Mouse (Mus musculus): ENCODE measurements at regions not wholly inside any gene's neighbourhood (a gene's known extent, or its start where the extent isn't known, plus 50 kb on each side); places are given as distances from the start of the nearest gene placed in this dataset.

DNA sequence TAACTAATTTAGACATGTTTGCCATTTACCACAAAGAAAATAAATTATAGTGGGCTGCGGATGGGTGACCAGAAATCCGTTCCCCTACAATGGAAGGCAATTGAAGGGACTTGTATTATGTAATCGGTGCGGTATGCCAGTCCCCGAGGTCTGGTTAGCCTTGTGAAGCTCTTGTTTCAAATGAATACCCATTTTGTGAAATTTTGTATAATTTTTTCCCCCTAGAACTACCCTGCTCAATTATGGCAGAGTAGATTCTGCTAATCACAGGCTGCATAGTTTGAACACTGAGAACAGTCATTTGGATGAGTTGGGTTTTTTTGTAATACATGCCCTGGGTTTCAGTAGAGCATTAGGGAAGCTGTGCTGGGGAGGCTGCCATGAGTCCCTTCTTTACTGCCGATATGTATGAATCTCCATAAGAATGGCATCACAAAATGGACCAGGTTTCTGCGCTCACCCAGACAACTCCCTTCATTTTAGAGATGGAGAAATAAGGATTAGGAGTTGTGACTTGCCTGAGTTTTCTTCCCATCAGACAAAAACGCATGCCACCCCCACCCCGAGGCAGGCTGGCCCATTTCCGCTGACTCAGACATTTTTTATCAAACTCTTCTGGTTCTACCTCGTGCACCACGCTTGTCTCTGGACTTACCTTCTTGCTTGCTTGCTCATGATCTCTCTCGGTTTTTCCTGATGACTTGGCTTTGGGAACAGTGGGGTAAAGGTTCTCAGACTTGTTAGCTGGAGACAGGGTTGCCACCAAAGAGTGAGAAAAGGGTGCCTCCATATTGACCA, 155.7 kb downstream of the Cd24a start:
- no peak overlapping the region for H3K9ac ChIP-seq (replicated peaks)
- H3K36me3 ChIP-seq (replicated peaks; ENCODE audit: insufficient read depth, low read length) = no peaks in the 10 kb centered on the region
- no peak overlapping the region for H3K4me2 ChIP-seq (ENCODE audit: low read depth, low read length)
- 0 out of 2 replicates have a peak, but pooled peaks cover 6% of the 10 kb centered on the region for H3K4me1 ChIP-seq (ENCODE audit: insufficient read depth)
- 0 out of 2 replicates have a peak, but pooled peaks cover 3% of the 10 kb centered on the region for H3K9me3 ChIP-seq (ENCODE audit: low read length)
- no peak for TF ChIP-seq CTCF (IDR thresholded peaks at IDR 0.05; ENCODE audit: low read depth)
- no peak for TF ChIP-seq EP300 (IDR thresholded peaks at IDR 0.05; ENCODE audit: low read depth)
- WGBS (ENCODE audit: insufficient replicate concordance) = 77% methylated on average over 13 of the region's 13 CpGs
- no peaks in the 10 kb centered on the region for H3K27me3 ChIP-seq (ENCODE audit: insufficient read depth, low read length)
- H3K4me3 ChIP-seq (ENCODE audit: low read depth, low read length) = no peak overlapping the region
- ATAC-seq (no peak), DNase-seq (no peak)
- no peak overlapping the region for H3K27ac ChIP-seq (ENCODE audit: low read depth)

DNA sequence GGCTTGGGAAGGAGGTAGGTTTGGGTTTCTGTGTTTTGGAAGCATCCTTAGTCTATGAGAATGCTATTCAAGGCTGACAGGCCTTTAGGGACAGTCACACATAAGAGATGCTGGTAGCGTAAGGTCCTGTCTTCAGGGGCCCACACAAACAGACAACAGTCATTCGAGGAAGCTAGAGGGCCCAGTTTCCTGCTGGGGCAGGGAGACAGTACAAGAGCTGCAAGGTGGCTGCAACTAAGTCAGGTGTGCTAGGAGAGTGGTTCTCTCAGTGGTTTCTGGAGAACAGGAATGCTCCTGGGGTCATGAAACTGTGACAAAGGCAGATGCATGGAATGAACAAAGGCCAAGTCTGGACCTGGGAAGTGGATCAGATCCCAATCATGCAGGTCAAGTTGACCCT, 161.1 kb downstream of the Cd24a start:
- Histone ChIP-seq H3K4me1 (ENCODE audit: insufficient read depth) (peaks cover 30% of the 10 kb centered on the region), H3K27ac (ENCODE audit: low read depth) (peak overlapping the region; percentile 61; the same call in 1 of the 2 replicates), H3K27me3 (ENCODE audit: insufficient read depth, low read length) (no peaks in the 10 kb centered on the region), H3K9ac (replicated peaks) (no peak overlapping the region), H3K9me3 (ENCODE audit: low read length) (no peaks in the 10 kb centered on the region), H3K4me3 (ENCODE audit: low read depth, low read length) (no peak overlapping the region), H3K36me3 (replicated peaks; ENCODE audit: insufficient read depth, low read length) (no peaks in the 10 kb centered on the region), H3K4me2 (ENCODE audit: low read depth, low read length) (no peak overlapping the region)
- 55% methylated on average over 2 of the region's 2 CpGs for WGBS (ENCODE audit: insufficient replicate concordance)
- DNase-seq (no peak), ATAC-seq (no peak)
- TF ChIP-seq EP300 (IDR thresholded peaks at IDR 0.05; ENCODE audit: low read depth) = no peak
- no peak for TF ChIP-seq CTCF (IDR thresholded peaks at IDR 0.05; ENCODE audit: low read depth)

GRCm38 (mm10) chr10:43739718-43740117, 161.6 kb downstream of the Cd24a start:
- Histone ChIP-seq H3K9me3 (ENCODE audit: low read length) (no peaks in the 10 kb centered on the region), H3K4me2 (ENCODE audit: low read depth, low read length) (peak overlapping the region; percentile 1; the same call in 1 of the 2 replicates), H3K27ac (ENCODE audit: low read depth) (peak overlapping the region; percentile 61), H3K9ac (replicated peaks) (no peak overlapping the region), H3K4me1 (ENCODE audit: insufficient read depth) (peaks cover 30% of the 10 kb centered on the region), H3K27me3 (ENCODE audit: insufficient read depth, low read length) (no peaks in the 10 kb centered on the region), H3K36me3 (replicated peaks; ENCODE audit: insufficient read depth, low read length) (no peaks in the 10 kb centered on the region), H3K4me3 (ENCODE audit: low read depth, low read length) (no peak overlapping the region)
- TF ChIP-seq CTCF (IDR thresholded peaks at IDR 0.05; ENCODE audit: low read depth) = no peak
- TF ChIP-seq EP300 (IDR thresholded peaks at IDR 0.05; ENCODE audit: low read depth) = no peak
- no peak for ATAC-seq
- no peak for DNase-seq
- WGBS (ENCODE audit: insufficient replicate concordance) = 47% methylated on average over 8 of the region's 8 CpGs

DNA sequence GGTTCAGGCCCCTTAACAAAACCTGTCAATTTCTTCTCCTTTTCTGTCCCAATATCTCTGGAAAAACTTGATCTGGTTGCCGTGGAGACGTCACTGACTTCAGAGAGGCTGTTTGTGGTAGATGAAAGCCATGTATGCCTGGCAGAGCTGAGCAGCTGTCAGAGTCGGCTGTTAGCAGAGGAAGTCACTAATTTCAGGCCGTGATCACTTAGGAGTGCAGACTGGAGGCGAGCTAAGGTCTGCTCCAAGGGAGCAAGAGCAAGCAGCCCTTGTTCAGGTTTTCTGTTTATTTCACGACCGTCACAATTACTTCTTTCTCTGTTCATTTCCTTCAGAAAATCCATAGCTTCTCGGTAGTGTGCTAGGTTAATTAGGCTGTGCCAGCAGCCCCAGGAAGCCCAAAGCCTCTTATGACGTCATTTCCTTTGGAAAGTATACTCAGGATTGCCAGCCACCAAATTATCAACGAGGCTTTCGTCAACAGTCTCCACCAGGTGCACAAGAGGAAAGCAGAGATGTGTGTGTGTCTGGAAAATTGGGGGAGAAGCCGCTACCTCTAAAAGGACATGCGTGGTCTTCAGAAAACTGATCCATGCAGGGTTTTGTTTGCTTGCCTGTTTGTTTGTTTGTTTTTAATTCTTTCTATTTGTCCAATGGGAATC, 161.2 kb downstream of the Qrsl1 start:
- TF ChIP-seq EP300 (IDR thresholded peaks at IDR 0.05; ENCODE audit: low read depth) (no peak), CTCF (IDR thresholded peaks at IDR 0.05; ENCODE audit: low read depth) (no peak)
- H3K36me3 ChIP-seq (replicated peaks; ENCODE audit: insufficient read depth, low read length) = no peaks in the 10 kb centered on the region
- H3K4me3 ChIP-seq (ENCODE audit: low read depth, low read length) = no peak overlapping the region
- H3K27me3 ChIP-seq (ENCODE audit: insufficient read depth, low read length) = no peaks in the 10 kb centered on the region
- peak overlapping the region; percentile 7; the same call in 1 of the 2 replicates for H3K4me2 ChIP-seq (ENCODE audit: low read depth, low read length)
- H3K9me3 ChIP-seq (ENCODE audit: low read length) = no peaks in the 10 kb centered on the region
- peak overlapping the region; percentile 61 for H3K27ac ChIP-seq (ENCODE audit: low read depth)
- WGBS (ENCODE audit: insufficient replicate concordance) = 27% methylated on average over 13 of the region's 13 CpGs
- H3K9ac ChIP-seq (replicated peaks) = no peak overlapping the region
- ATAC-seq (no peak), DNase-seq (peak; percentile 29)
- peaks cover 30% of the 10 kb centered on the region for H3K4me1 ChIP-seq (ENCODE audit: insufficient read depth)

DNA sequence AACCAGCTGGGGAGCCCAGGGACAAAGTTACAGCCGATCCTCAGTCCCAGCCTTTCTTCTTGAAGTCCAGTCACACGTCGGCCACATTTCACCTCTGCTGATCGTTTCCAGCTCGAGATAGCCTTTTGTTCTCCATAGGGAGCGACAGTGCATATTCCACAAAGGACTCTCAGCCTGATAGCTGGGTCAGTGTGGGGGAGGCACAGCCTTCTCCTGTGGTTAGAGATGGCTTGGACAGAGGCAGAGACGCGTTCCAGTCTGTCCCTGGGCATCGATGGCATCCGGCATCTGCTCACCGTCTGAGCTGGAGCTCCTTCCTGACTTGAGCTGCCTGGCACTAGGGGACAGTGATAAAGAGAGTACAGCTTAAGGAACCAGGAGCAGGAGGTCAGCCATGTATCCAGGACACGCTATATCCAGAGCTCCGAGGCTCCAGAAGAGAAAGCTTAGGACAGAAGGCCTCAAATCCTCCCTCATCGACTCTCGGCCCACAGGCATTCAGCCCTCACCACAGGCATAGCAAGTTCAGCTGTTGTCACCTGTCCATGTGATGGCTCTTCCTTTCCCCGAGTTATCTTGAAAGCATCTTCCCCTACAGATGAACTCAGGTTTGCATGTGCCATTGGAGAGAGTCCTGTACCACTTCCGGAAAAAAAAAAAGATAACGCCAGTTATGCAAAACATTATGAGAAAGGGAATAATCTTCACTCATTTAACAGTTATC, 160.0 kb downstream of the Qrsl1 start:
- Histone ChIP-seq H3K27me3 (ENCODE audit: insufficient read depth, low read length) (no peaks in the 10 kb centered on the region), H3K4me3 (ENCODE audit: low read depth, low read length) (no peak overlapping the region), H3K4me1 (ENCODE audit: insufficient read depth) (peaks cover 30% of the 10 kb centered on the region), H3K9ac (replicated peaks) (no peak overlapping the region), H3K36me3 (replicated peaks; ENCODE audit: insufficient read depth, low read length) (no peaks in the 10 kb centered on the region), H3K9me3 (ENCODE audit: low read length) (no peaks in the 10 kb centered on the region), H3K27ac (ENCODE audit: low read depth) (no peak overlapping the region), H3K4me2 (ENCODE audit: low read depth, low read length) (no peak overlapping the region; the same call in 1 of the 2 replicates)
- DNase-seq (no peak), ATAC-seq (no peak)
- 72% methylated on average over 18 of the region's 18 CpGs for WGBS (ENCODE audit: insufficient replicate concordance)
- no peak for TF ChIP-seq EP300 (IDR thresholded peaks at IDR 0.05; ENCODE audit: low read depth)
- TF ChIP-seq CTCF (IDR thresholded peaks at IDR 0.05; ENCODE audit: low read depth) = no peak
